Mouse (Mus musculus) thymus, adult 18-20 months (tissue): ENCODE measurements around the gene Etfrf1.

Source experiments
- DNase-seq, 2 experiments: peaks; one replicate each; pipeline ENCODE4 v3.0.0; 2022; ENCODE audit warnings: mixed read lengths in 2 of 2

Gene Etfrf1

GRCm38 (mm10) chr6:145210816-145211338, at the start of gene Etfrf1, which contains the start of gene Casc1:
Etfrf1 (plus strand) TSS chr6:145211134.
Casc1 (minus strand) TSS chr6:145211005.
- peak; percentile 98 to 100 for DNase-seq

GRCm38 (mm10) chr6:145171892-145172606, 38.9 kb upstream of the Etfrf1 start:
- no peak for DNase-seq

DNA sequence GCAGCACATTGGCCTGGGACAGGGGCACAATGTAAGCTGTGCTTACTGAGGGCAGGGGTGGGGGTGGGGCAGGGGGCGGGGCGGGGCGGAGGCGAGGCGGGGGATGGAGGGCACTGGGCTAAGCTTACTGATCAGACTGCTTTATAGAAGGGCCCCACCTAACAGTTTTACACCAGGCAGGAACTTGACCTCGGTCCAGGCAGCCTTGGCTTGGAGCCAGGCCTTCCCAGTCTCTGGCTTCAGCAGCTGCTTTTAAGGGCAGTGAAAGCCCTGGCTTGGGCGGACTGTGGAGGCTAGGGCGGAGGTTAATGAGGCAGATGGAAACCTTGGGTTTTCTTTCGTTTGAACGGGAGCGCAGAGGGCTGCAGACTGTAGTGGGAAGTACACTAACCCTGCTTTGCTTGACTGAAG, 37.1 kb upstream of the Etfrf1 start:
- DNase-seq, result no peak

DNA sequence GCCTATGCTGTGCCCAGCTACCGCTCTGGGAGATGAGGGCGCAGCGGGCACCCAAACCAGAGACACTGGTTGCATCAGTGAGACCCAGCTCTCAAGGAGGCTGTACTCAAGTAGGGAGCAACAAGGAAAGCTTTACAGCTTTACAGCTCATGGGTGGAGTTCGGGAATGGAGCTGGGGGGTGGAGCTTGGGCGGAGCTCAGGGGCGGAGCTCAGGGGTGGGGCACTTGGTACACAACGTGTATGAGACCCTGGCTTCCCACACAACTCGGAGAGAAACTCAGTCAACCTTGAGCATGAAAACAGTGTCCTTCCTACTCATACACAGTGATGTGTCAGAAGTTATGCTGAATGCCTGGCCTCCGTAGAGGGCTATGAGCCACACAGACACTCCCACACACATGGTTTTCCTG, 35.4 kb upstream of the Etfrf1 start:
- DNase-seq, result no peak

DNA sequence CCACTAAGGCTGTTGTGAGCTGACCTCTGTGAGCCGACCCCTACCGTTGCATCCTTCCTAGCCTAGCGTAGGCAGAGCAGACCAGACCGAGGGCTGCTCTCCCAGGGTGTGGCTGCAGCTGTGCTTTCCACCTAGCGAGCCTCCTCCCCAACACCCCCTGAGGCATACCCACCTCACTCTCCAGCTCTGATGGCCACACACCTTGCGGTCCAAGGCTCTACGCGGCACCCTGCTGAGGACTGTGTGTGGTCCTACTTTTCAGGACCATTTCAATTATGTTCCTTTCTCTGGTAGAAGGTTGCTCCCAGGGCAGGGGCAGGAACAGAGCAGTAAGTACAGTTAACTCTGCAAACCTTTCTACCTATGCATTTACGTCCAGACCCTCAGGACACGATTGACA, 34.5 kb upstream of the Etfrf1 start:
- no peak for DNase-seq

DNA sequence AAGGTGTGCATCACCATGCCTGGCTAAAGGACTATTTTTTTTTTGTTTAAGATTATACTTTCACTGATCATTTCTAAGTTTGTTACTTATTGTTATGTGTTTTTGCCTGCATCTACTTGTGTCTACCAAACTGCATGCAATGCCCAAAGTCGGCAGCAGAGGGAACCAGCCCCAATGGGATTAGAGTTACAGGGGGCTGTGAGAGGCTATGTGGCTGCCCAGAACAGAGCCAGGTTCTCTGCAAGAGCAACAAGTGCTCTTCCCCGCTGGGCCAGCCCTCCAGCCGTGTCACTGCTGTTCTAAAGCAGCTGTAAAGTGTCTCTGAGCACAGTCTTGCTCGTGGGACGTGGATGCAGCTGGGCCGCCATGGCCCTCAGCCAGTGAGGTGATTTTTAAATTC, 31.3 kb upstream of the Etfrf1 start:
- peak; percentile 51 for DNase-seq

- no peak for DNase-seq
These were observed 28.9 kb upstream of the Etfrf1 start for GRCm38 (mm10) chr6:145182044-145182443.

DNA sequence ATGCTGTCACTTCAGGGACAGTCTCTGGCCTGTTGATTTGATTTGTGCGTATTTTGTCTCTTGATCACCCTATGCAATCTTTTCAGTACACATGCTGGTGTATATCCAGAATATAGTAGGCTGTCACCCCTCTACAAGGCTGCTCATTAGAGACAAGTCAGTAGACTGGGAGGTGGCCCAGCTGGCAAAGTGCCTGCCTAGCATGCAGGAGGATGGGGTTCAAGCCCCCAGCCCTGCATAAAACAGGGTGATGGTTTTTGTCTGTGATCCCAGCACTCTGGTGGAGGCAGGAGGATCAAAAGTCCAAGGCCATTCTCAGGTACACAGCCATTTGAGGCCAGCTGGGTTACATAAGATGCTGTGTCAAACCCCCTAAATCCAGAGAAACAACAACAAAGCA, 24.8 kb upstream of the Etfrf1 start:
- no peak for DNase-seq

GRCm38 (mm10) chr6:145187093-145188088, 23.5 kb upstream of the Etfrf1 start:
- DNase-seq, result peak in 1 of 2 experiments; percentile 49

- no peak for DNase-seq
These were observed 17.9 kb upstream of the Etfrf1 start for GRCm38 (mm10) chr6:145193038-145193437.

DNA sequence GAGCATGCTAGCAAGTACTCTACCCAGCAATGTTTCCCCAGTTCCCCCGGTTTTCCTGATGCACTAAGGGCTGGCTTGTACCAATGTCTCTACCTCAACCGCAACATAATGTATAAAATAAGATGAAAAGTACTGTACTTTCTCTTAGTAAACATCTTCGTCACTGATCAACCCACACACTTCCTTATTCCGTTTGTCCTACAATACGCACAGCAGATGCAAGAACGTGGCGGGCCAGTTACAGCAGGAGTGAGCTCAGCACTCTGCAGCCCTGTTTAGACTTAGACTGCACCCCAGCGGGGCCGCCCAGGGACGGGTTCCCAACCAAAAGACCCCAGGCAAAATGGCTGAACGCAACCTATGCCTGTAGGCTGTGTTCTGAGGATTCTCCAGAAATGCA, 17.5 kb upstream of the Etfrf1 start:
- DNase-seq, result peak; percentile 36 to 46

- no peak for DNase-seq
These were observed 12.8 kb upstream of the Etfrf1 start for GRCm38 (mm10) chr6:145197949-145198686.

DNA sequence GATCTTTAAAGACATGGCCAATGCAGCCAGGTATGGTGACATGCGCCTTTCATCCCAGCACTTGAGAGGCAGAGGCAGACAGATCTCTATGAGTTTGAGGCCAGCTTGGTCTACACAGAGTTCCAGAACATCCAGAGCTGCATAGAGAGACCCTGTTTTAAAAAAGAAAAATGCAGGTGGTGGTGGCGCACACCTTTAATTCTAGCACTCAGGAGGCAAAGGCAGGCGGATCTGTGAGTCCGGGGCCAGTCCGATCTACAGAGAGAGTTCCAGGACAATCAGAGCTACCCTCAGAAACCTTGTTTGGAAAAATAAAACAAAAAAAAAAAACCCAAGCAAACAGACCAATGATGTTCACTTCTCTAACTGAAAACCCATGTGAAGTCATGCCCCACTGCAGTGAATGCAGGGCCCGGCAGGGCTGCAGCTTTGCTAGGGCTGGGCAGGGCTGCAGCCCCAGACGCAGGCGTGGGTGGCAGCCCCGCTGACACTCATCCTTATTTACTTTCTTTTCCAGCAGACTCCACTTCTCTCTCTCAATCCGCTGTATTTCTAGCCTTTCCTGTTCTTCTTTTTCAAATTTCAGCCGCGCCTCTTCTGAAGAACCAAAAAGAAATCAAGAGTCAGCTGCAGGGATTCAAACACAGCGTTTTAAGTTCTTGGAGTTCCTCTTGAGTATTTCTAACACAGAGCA, 8.4 kb upstream of the Etfrf1 start:
- DNase-seq, result no peak

DNA sequence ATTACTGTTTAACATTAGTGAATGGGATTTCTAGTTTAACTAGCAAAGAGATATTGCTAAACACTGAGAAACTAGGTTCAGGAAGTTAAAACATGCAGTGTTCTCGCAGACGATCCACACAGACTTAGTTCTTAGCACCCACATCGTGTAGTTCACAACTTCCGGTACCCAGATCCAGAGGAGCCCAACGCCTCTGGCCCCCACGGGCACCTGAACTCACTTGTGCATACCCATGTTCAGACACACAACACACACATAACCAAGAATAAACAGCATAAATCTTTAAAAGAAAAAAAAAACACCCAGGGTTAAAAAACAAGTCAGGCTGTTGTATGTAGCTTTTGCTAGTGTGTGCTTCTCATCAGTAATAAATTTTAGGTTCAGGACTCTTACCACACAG, 6.5 kb upstream of the Etfrf1 start:
- no peak for DNase-seq

DNA sequence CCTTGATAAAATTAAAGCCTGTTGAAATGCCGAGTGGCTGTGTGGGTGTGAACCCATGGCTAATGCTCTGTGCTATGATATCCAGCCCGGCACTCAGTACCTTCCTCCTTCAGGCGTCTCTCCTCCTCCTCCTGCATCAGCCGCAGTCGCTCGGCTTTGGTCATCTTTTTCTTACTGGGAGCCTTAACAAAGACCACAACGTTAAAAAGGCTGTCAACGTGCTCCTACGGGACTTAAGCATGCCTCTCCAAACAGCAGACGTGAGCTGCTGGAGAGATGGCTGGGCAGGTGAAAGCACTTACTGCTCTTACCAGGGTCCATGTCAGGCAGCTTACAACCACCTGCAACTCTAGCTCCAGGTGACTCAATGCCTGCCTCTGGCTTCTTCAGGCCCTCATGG, 5.8 kb upstream of the Etfrf1 start:
- no peak for DNase-seq

DNA sequence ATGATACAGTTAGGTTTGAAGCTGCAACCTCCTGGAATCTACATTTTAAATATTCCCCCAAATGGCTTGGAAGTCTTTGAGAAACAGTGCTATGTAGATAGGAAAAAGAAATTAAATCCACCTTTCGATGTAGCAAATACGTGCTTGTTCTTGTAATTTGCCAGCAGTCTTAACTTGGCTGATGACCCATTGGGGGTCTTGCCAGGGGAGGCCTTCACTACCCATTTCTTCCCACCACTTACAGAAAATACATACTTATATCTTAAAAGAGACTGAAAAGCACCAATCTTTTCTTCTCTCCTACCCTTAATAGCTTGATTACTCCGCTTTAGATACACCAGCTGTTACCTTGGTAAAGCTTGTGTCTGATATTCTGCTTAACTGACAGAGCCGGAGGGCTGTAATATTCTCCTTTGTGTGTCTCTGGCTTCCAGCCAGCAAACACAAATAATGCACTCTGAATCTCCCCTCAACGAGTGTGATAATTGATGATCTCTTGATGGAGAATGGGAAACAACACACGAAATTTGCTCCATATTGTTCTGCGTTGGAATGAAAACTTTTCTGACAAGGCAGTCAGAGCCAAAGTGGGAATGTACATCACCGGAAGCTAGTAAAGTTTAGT, 766 bp upstream of the Etfrf1 start:
- no peak for DNase-seq

DNA sequence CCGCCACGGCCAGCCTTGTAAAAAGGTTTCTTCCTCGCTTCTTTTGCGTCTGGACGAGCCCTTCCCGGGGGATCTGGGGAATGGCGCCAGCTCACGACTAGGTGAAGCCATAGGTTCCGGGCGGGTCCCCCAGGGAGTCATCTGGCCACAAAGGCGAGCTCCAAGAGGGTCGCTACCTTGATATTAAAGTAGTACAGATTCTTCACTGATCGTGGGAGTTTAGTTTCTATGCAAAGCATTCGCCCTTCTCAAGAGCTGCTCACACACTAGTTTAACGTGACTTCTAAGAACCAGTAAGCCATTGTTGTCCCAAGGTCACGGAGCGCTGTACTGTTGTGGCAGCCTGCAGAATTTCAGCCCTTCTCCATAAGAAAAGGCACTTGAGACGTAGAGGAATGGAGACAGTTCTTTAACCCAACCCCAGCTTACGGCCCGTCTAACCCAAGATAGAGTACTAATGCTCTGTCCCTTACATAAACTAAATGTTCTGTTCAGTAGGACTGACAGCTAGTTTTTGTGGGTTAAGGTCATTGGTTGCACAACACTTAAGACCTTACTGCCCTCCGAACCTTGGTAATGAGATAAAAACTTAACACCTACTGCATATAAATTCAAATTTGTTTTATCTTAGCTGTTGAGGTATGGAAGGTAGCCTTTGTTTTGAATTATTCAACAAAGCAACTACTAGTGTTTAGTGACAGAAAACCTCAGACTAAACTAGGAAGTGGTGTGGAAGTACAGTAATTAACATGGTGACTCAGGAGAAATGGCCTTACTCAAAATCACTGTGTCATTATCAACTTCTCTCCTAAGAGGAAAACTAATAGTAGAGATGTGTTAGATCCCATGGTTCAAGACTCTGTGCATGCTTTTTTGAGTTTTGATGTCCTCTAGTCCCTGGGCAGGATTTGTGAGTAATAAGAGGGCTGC, 707 bp downstream of the Etfrf1 start:
- DNase-seq, result no peak

GRCm38 (mm10) chr6:145213916-145214315, 3.0 kb downstream of the Etfrf1 start:
- DNase-seq, result no peak

GRCm38 (mm10) chr6:145215826-145216225, 4.9 kb downstream of the Etfrf1 start:
- DNase-seq, result no peak

GRCm38 (mm10) chr6:145224246-145224645, 13.3 kb downstream of the Etfrf1 start:
- DNase-seq, result no peak

DNA sequence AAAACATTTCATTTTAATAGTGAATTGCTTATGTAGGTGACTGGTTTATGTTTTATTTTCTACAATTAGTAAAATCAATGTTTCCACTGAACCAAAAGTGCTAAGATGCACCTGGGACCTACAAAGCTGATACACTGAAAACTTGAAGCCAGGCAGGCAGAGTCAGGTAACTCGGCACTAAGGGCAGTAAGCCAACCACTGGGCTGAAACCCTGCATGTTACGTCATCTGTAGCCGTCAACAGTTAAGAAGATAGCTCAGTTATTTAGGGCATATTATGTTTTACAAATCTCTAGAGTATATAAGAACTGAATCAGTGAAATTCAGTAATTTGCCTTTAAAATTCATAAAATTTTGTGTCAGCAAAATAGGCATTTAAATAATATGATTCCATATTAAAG, 15.4 kb downstream of the Etfrf1 start:
- DNase-seq, result no peak
